Mouse (Mus musculus) CH12.LX (cell line): ENCODE data around the gene Ppp1r14b. TPM values are rescaled to one million over a fixed set of nuclear protein-coding genes. Genes with fewer than 3 reads are reported as not detected.
A peak's percentile ranks its signal among the peaks of the same experiment; 100 is the strongest.

Source experiments
- DNase-seq: peaks from one replicate; pipeline ENCODE4 v3.0.0-alpha.2; 2013; ENCODE audit errors: extremely low read depth
- H3K27ac ChIP-seq: 2 replicates; pipeline ENCODE4 v1.5.1; 2012; ENCODE audit warnings: low read depth, mild to moderate bottlenecking, control low read depth, moderate library complexity; ENCODE audit not compliant: insufficient read depth
- H3K27me3 ChIP-seq: replicated peaks from 2 replicates; pipeline ENCODE3; 2012; ENCODE audit warnings: inconsistent platforms
- H3K36me3 ChIP-seq, 2 experiments: replicated peaks in 1 of 2; 2 replicates each; pipeline versions ENCODE3 to v1.6.1; 2012; ENCODE audit warnings: inconsistent platforms in 1 of 2, low read length in 1 of 2, mild to moderate bottlenecking in 1 of 2, mixed read lengths in 1 of 2, moderate library complexity in 1 of 2; ENCODE audit not compliant: control insufficient read depth in 1 of 2, insufficient read depth in 1 of 2
- H3K4me1 ChIP-seq, 2 experiments: 2 replicates each; pipeline ENCODE4 v1.6.1; 2012; ENCODE audit warnings: inconsistent platforms in 1 of 2, moderate library complexity in 1 of 2; ENCODE audit not compliant: insufficient read depth in 2 of 2, control insufficient read depth in 1 of 2
- H3K4me2 ChIP-seq: 2 replicates; pipeline ENCODE4 v1.6.1; 2012; ENCODE audit warnings: low read depth, mild to moderate bottlenecking, control low read depth; ENCODE audit not compliant: poor library complexity, insufficient read depth, severe bottlenecking
- H3K4me3 ChIP-seq, 3 experiments: fragments of 150-350 bp in 1 of 3; sonication (generic) in 1 of 3; replicated peaks in 1 of 3; 2 replicates each; pipeline versions ENCODE3 to v1.5.1; 2011 to 2012; ENCODE audit warnings: low read depth in 2 of 3, low read length in 2 of 3, mild to moderate bottlenecking in 2 of 3, moderate library complexity in 2 of 3, control low read depth in 1 of 3, improper control_type of control experiment in 1 of 3, inconsistent platforms in 1 of 3, mixed read lengths in 1 of 3; ENCODE audit not compliant: poor library complexity in 1 of 3
- H3K79me2 ChIP-seq: replicated peaks from 2 replicates; pipeline ENCODE4 v1.6.1; 2012; ENCODE audit warnings: mild to moderate bottlenecking, moderate library complexity; ENCODE audit not compliant: control insufficient read depth, poor library complexity, insufficient read depth, severe bottlenecking; ENCODE audit errors: extremely low read depth
- H3K9ac ChIP-seq: 2 replicates; pipeline ENCODE4 v1.6.1; 2012; ENCODE audit warnings: low read depth, mild to moderate bottlenecking, control low read depth, moderate library complexity; ENCODE audit not compliant: insufficient read depth
- H3K9me3 ChIP-seq: replicated peaks from 2 replicates; pipeline ENCODE3; 2012; ENCODE audit warnings: low read length, inconsistent platforms, mixed read lengths
- CHD1 ChIP-seq: IDR thresholded peaks from 2 replicates; pipeline ENCODE4 v1.6.1; 2012; ENCODE audit warnings: low read depth, low read length, improper control_type of control experiment, inconsistent platforms
- CHD2 ChIP-seq: IDR thresholded peaks from 2 replicates; pipeline ENCODE4 v1.6.1; 2011; ENCODE audit warnings: low read length, improper control_type of control experiment
- CTCF ChIP-seq, 2 experiments: IDR thresholded peaks in 1 of 2; conservative IDR thresholded peaks in 1 of 2; 2 replicates each; pipeline ENCODE4 v1.5.1; 2011 to 2012; ENCODE audit warnings: low read depth in 2 of 2, low read length in 2 of 2, improper control_type of control experiment in 1 of 2, inconsistent platforms in 1 of 2, mild to moderate bottlenecking in 1 of 2, moderate library complexity in 1 of 2
- E2F4 ChIP-seq: IDR thresholded peaks from 2 replicates; pipeline ENCODE4 v1.6.1; 2011; ENCODE audit warnings: low read depth, low read length, improper control_type of control experiment; ENCODE audit not compliant: insufficient replicate concordance
- ELF1 ChIP-seq: IDR thresholded peaks from 2 replicates; pipeline ENCODE4 v1.6.1; 2014; ENCODE audit warnings: low read depth, mild to moderate bottlenecking, inconsistent platforms, low read length, improper control_type of control experiment
- EP300 ChIP-seq: IDR thresholded peaks from 2 replicates; pipeline ENCODE4 v1.6.1; 2011; ENCODE audit warnings: low read length, improper control_type of control experiment
- GABPA ChIP-seq: IDR thresholded peaks from 2 replicates; pipeline ENCODE4 v1.6.1; 2012; ENCODE audit warnings: low read depth, low read length, improper control_type of control experiment, inconsistent platforms; ENCODE audit not compliant: insufficient replicate concordance
- IRF4 ChIP-seq: IDR thresholded peaks from 2 replicates; pipeline ENCODE4 v1.6.1; 2014; ENCODE audit warnings: low read depth, mild to moderate bottlenecking, inconsistent platforms, low read length, improper control_type of control experiment
- JUN ChIP-seq: IDR thresholded peaks from 2 replicates; pipeline ENCODE4 v1.6.1; 2011; ENCODE audit warnings: low read depth, mild to moderate bottlenecking, low read length, improper control_type of control experiment, moderate library complexity; ENCODE audit not compliant: insufficient read depth
- JUND ChIP-seq: conservative IDR thresholded peaks from 2 replicates; pipeline ENCODE4 v1.6.1; 2011; ENCODE audit warnings: low read depth, low read length, improper control_type of control experiment
- KAT2A ChIP-seq: IDR thresholded peaks from 2 replicates; pipeline ENCODE4 v1.6.1; 2012; ENCODE audit warnings: low read length, improper control_type of control experiment, inconsistent platforms; ENCODE audit not compliant: insufficient replicate concordance
- MAFK ChIP-seq: IDR thresholded peaks from 2 replicates; pipeline ENCODE4 v1.6.1; 2011; ENCODE audit warnings: low read length, improper control_type of control experiment; ENCODE audit not compliant: insufficient replicate concordance
- MAZ ChIP-seq: IDR thresholded peaks from 2 replicates; pipeline ENCODE4 v1.6.1; 2012; ENCODE audit warnings: low read depth, mild to moderate bottlenecking, inconsistent platforms, low read length, improper control_type of control experiment, moderate library complexity
- MEF2A ChIP-seq: IDR thresholded peaks from 2 replicates; pipeline ENCODE4 v1.6.1; 2014; ENCODE audit warnings: low read depth, mild to moderate bottlenecking, inconsistent platforms, low read length, improper control_type of control experiment, borderline replicate concordance
- MXI1 ChIP-seq: IDR thresholded peaks from 2 replicates; pipeline ENCODE4 v1.6.1; 2011; ENCODE audit warnings: mild to moderate bottlenecking, low read depth, low read length, improper control_type of control experiment
- NELFE ChIP-seq: IDR thresholded peaks from 2 replicates; pipeline ENCODE4 v1.6.1; 2011; ENCODE audit warnings: low read depth, low read length, improper control_type of control experiment
- PAX5 ChIP-seq: IDR thresholded peaks from 2 replicates; pipeline ENCODE4 v1.6.1; 2012; ENCODE audit warnings: low read length, inconsistent platforms, mixed read lengths
- POLR2A ChIP-seq: IDR thresholded peaks from 2 replicates; pipeline ENCODE4 v1.6.1; 2011; ENCODE audit warnings: low read depth, mild to moderate bottlenecking, improper control_type of control experiment, low read length
- POLR2AphosphoS2 ChIP-seq: IDR thresholded peaks from 2 replicates; pipeline ENCODE4 v1.6.1; 2011; ENCODE audit warnings: low read depth, low read length, improper control_type of control experiment
- RAD21 ChIP-seq: IDR thresholded peaks from 2 replicates; pipeline ENCODE4 v1.6.1; 2011; ENCODE audit warnings: low read depth, mild to moderate bottlenecking, low read length, improper control_type of control experiment, moderate library complexity
- RCOR1 ChIP-seq: conservative IDR thresholded peaks from 2 replicates; pipeline ENCODE4 v1.6.1; 2012; ENCODE audit warnings: low read depth, mild to moderate bottlenecking, inconsistent platforms, low read length, improper control_type of control experiment
- SIN3A ChIP-seq: IDR thresholded peaks from 2 replicates; pipeline ENCODE4 v1.6.1; 2012; ENCODE audit warnings: low read length, improper control_type of control experiment, inconsistent platforms
- SMC3 ChIP-seq: IDR thresholded peaks from 2 replicates; pipeline ENCODE4 v1.6.1; 2011; ENCODE audit warnings: low read depth, low read length, improper control_type of control experiment
- TBP ChIP-seq: conservative IDR thresholded peaks from 2 replicates; pipeline ENCODE4 v1.6.1; 2011; ENCODE audit warnings: low read depth, low read length, improper control_type of control experiment
- TCF12 ChIP-seq: IDR thresholded peaks from 2 replicates; pipeline ENCODE4 v1.6.1; 2014; ENCODE audit warnings: low read depth, mild to moderate bottlenecking, inconsistent platforms, low read length, improper control_type of control experiment
- USF1 ChIP-seq: IDR thresholded peaks from 2 replicates; pipeline ENCODE4 v1.6.1; 2014; ENCODE audit warnings: low read depth, mild to moderate bottlenecking, inconsistent platforms, low read length, improper control_type of control experiment
- USF2 ChIP-seq: conservative IDR thresholded peaks from 2 replicates; pipeline ENCODE4 v1.6.1; 2011; ENCODE audit warnings: low read depth, low read length, improper control_type of control experiment
- ZC3H11A ChIP-seq: IDR thresholded peaks from 2 replicates; pipeline ENCODE4 v1.6.1; 2012; ENCODE audit warnings: low read depth, mild to moderate bottlenecking, inconsistent platforms, low read length, improper control_type of control experiment
- ZKSCAN1 ChIP-seq: IDR thresholded peaks from 2 replicates; pipeline ENCODE4 v1.6.1; 2012; ENCODE audit warnings: low read depth, inconsistent platforms, low read length, improper control_type of control experiment, borderline replicate concordance
- ZNF384 ChIP-seq: IDR thresholded peaks from 2 replicates; pipeline ENCODE4 v1.6.1; 2012; ENCODE audit warnings: low read depth, low read length, improper control_type of control experiment, inconsistent platforms
- dilution Hi-C: fragments of 300-500 bp; cut with MboI; formaldehyde crosslinking; loops from 2 replicates; pipeline ENCODE4 v1.14.3; 2020; ENCODE audit warnings: low sequenced_read_pairs; ENCODE audit not compliant: extremely low pct_unique_long_range_greater_than_20kb, extremely low pct_ligation_motif_present
- in situ Hi-C: fragments of 300-500 bp; cut with MboI; formaldehyde crosslinking; loops from 3 replicates; pipeline ENCODE4 v1.14.3; 2019; ENCODE audit warnings: low sequenced_read_pairs, low pct_ligation_motif_present, low pct_unique_long_range_greater_than_20kb, mixed read lengths
- polyA plus RNA-seq: library from polyadenylated mRNA; unstranded; fragments of >175 nt; gene quantifications from 2 replicates; pipeline ENCODE4 v1.2.1, GENCODE M21; 2012; ENCODE audit warnings: low read depth; ENCODE audit not compliant: insufficient read length
- total RNA-seq, 2 experiments: library from RNA; depleted of rRNA; stranded (reverse); fragments of 300-350 nt in 1 of 2; fragments of >200 nt in 1 of 2; gene quantifications; 2 replicates each; pipeline ENCODE4 v1.2.3; 2012 to 2014

The Ppp1r14b gene
- total and polyA plus RNA-seq, 3 experiments, result 167 to 256 (median 241) TPM

- in situ Hi-C loops (no loop called here), dilution Hi-C loops (no loop called here)
- H3K4me1 ChIP-seq, result peaks cover 6 to 24% of the 10 kb centered on the region in 2 experiments
- H3K27ac ChIP-seq, result no peak overlapping the region
- H3K4me3 ChIP-seq, result peak overlapping the region; percentile 71 to 78 (median 77)
- H3K36me3 ChIP-seq, result peaks cover 0 to 22% of the 10 kb centered on the region in 2 experiments
- H3K79me2 ChIP-seq, result no peaks in the 10 kb centered on the region
- H3K9ac ChIP-seq, result peak overlapping the region; percentile 77
- DNase-seq, result no peak
- peak overlapping the region; percentile 80 for H3K4me2 ChIP-seq
- no peak for TF ChIP-seq ELF1
- TF ChIP-seq RAD21, result no peak
- no peak for TF ChIP-seq CHD1
- no peak for TF ChIP-seq MAZ
- TF ChIP-seq GABPA, result no peak
- no peak for TF ChIP-seq E2F4
- no peak for TF ChIP-seq POLR2A
- no peak for TF ChIP-seq USF1
- TF ChIP-seq ZC3H11A, result no peak
- no peak for TF ChIP-seq SMC3
- TF ChIP-seq IRF4, result no peak
- TF ChIP-seq ZNF384, result no peak
- TF ChIP-seq MAFK, result no peak
- no peak for TF ChIP-seq USF2
- no peak for TF ChIP-seq KAT2A
- TF ChIP-seq NELFE, result no peak
- TF ChIP-seq CHD2, result no peak
- no peaks in the 10 kb centered on the region for H3K27me3 ChIP-seq
- no peaks in the 10 kb centered on the region for H3K9me3 ChIP-seq
These were observed 34.1 kb upstream of the Ppp1r14b start for GRCm38 (mm10) chr19:6940396-6941351.

DNA sequence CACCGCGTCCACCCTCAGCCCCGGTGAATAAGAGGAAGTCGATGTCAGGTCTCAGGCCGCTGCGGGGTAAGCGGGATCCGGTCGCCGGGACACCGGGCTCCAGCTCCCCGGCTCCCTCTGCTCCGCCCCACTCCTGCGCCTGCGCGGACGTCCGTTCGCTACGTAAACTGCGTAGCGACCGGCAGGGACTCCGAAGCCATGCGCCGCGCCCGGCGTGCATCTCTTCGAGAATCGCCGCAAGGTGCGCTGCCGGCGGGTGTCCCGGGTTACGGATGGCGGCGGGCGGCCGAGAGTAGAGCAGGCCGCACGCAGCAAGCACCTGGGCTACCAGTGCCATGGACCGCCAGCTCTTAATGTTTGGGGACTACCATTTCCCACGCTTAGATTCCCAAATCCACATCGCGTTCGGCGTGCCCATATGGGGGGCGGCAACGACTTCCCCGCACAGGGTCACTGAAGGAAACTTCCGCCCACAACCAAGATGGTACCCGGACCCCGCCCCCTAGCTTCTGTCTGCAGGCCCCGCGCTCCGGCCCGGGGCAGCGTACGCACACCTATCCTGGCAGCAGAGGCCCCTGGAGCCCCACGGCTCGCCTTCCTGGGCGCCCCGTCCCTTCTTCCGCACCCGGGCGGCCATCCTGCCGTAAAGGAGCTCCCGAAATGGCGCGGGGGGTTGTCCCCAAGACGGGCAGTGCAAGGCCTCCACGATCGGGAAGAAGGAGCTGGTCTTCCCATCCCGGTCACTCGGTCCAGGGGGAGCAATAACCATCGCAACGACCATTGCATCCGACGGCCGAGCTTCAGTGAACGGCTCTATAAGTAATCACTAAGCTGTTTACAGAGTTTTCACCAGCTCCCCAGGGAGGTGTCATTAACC lies 33.2 kb upstream of the Ppp1r14b start, which contains the start of gene Bad:
Gene Bad, plus strand, starts transcription at position 490 of the 877 bp plus-strand sequence.
- peaks cover 6 to 24% of the 10 kb centered on the region in 2 experiments for H3K4me1 ChIP-seq
- in situ Hi-C loops, result no loop called here
- H3K4me2 ChIP-seq, result peak within 1 kb of the TSS; percentile 85
- H3K27ac ChIP-seq, result peak within 1 kb of the TSS; percentile 71
- no peaks in the 10 kb centered on the region for H3K9me3 ChIP-seq
- H3K36me3 ChIP-seq, result peaks cover 0 to 28% of the 10 kb centered on the region in 2 experiments
- peak; percentile 86 for DNase-seq
- H3K27me3 ChIP-seq, result no peaks in the 10 kb centered on the region
- H3K79me2 ChIP-seq, result no peaks in the 10 kb centered on the region
- H3K4me3 ChIP-seq, result peak within 1 kb of the TSS; percentile 71 to 78 (median 77)
- H3K9ac ChIP-seq, result peak within 1 kb of the TSS; percentile 81
- dilution Hi-C loops, result no loop called here
- no peak for TF ChIP-seq CTCF (conservative IDR thresholded peaks at IDR 0.05 in 1 of 2, IDR thresholded peaks at IDR 0.05 in 1 of 2; ENCODE audit: low read depth in 2 of 2, low read length in 2 of 2)
- peak; percentile 95 for TF ChIP-seq ELF1
- TF ChIP-seq POLR2A, result peak; percentile 72
- peak; percentile 60 for TF ChIP-seq NELFE
- no peak for TF ChIP-seq EP300
- TF ChIP-seq ZNF384, result no peak
- TF ChIP-seq RCOR1, result no peak
- TF ChIP-seq POLR2AphosphoS2, result no peak
- peak; percentile 97 for TF ChIP-seq SIN3A
- no peak for TF ChIP-seq ZKSCAN1
- no peak for TF ChIP-seq JUND
- no peak for TF ChIP-seq MEF2A
- no peak for TF ChIP-seq PAX5
- TF ChIP-seq TCF12, result peak; percentile 59; the same call in 1 of the 2 replicates
- TF ChIP-seq JUN, result no peak
- no peak for TF ChIP-seq RAD21
- no peak for TF ChIP-seq TBP
- peak; percentile 77 for TF ChIP-seq MXI1
